Mouse (Mus musculus) brown adipose tissue, adult 24 weeks (tissue): ENCODE results near the gene Ndufa6. TPM values are rescaled to one million over a fixed set of nuclear protein-coding genes. Genes with fewer than 3 reads are reported as not detected.
"Not testable (repeated sequence)": the region's sequence is repeated elsewhere in the genome, so short reads cannot be mapped to it uniquely, and the experiment has no call there.

Experiments used
- H3K27ac ChIP-seq: fragments of 200-500 bp; replicated peaks from 2 replicates; pipeline ENCODE4 v1.5.1; 2012; ENCODE audit warnings: low read depth, mild to moderate bottlenecking, low read length
- H3K4me1 ChIP-seq: fragments of 200-500 bp; 2 replicates; pipeline ENCODE4 v1.6.1; 2012; ENCODE audit warnings: low read length, mixed read lengths; ENCODE audit not compliant: control insufficient read depth, insufficient read depth, insufficient read length
- H3K4me3 ChIP-seq: fragments of 200-500 bp; 2 replicates; pipeline ENCODE4 v1.5.1; 2012; ENCODE audit warnings: low read depth, mild to moderate bottlenecking, low read length, moderate library complexity; ENCODE audit not compliant: insufficient read depth
- polyA plus RNA-seq: library from polyadenylated mRNA; stranded (reverse); fragments of >200 nt; gene quantifications from 2 replicates; pipeline ENCODE4 v1.2.4, GENCODE M21; 2012; ENCODE audit not compliant: missing spikeins, insufficient read depth, insufficient read length

Gene Ndufa6
- polyA plus RNA-seq, 1 experiment: 2,100 TPM

- Histone ChIP-seq H3K4me3 (peak overlapping the region; percentile 9), H3K4me1 (peaks cover 22% of the 10 kb centered on the region), H3K27ac (peak overlapping the region; percentile 99)
Measured at GRCm38 (mm10) chr15:82376393-82377138, 22.4 kb upstream of the Ndufa6 start.

GRCm38 (mm10) chr15:82375855-82376254, 21.7 kb upstream of the Ndufa6 start:
- peaks cover 22% of the 10 kb centered on the region for H3K4me1 ChIP-seq
- H3K27ac ChIP-seq: peak overlapping the region; percentile 76
- H3K4me3 ChIP-seq: no peak overlapping the region

GRCm38 (mm10) chr15:82374437-82374836, 20.3 kb upstream of the Ndufa6 start:
- Histone ChIP-seq H3K27ac (no peak overlapping the region), H3K4me3 (no peak overlapping the region), H3K4me1 (peaks cover 26% of the 10 kb centered on the region)

- Histone ChIP-seq H3K4me3 (no peak overlapping the region), H3K4me1 (peaks cover 20% of the 10 kb centered on the region), H3K27ac (no peak overlapping the region)
Measured at GRCm38 (mm10) chr15:82372991-82373390, 18.9 kb upstream of the Ndufa6 start.

DNA sequence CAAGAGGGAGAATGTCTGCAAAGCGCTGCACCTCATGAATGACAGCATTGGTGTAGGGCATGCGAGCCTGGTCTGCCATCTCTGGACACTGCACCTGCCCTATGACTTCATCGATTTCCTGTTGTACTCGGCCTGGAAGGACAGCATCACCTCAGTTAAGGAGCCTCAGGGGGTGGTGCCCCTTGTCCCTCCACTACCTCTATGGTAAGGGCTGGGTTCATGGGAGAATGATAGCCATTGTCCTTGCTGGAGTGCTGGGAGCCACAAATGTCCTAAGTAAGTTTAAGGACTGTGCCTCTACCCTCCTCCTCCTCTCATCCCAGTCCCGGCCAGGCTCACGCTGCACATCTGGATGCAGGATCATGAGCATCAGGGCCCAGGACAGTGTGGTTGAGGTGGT, 18.3 kb upstream of the Ndufa6 start:
- Histone ChIP-seq H3K4me1 (peaks cover 15% of the 10 kb centered on the region), H3K4me3 (no peak overlapping the region), H3K27ac (no peak overlapping the region)

DNA sequence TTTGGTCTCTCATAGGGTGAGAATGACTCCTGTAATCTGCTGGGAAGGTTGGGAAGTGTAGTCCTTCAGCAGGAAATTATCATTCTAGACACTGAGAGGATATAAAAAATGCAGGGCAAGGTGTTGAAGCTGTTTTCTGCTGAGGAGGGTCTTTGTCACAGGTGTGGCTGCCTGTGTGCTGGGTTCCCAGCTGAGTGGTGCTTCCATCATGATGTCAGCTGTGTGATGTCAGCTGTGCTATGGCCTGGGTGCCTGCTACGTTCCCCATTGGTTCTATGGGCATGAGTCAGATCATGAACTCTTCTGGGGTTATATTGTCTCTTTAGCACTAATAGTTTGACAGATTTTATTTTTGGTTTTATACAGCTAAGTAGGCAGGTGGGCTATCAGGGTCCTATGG, 14.7 kb upstream of the Ndufa6 start:
- no peak overlapping the region for H3K4me3 ChIP-seq
- no peak overlapping the region for H3K27ac ChIP-seq
- peaks cover 3% of the 10 kb centered on the region for H3K4me1 ChIP-seq

GRCm38 (mm10) chr15:82368146-82368545, 14.0 kb upstream of the Ndufa6 start:
- no peak overlapping the region for H3K27ac ChIP-seq
- no peak overlapping the region for H3K4me3 ChIP-seq
- H3K4me1 ChIP-seq: peaks cover 3% of the 10 kb centered on the region

DNA sequence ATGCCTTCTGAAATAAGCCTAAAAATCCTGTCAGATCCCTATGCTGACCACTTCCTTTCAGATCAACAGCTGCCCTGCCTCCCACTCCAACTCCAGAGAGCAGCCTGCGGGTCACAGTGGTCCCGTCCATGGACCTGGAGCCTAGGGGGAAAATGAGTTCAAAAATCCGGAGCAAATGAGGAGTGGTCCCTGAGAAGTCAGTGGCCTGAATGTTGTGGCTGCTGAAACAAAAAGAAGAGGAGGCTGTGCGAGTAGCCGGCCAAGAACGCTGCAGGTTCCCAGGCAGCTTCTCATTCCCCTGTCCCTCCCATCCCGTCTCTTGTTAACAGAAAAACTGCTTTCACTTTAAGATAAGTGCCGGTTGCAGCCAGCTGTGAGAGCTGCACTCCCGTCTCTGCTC, 10.4 kb upstream of the Ndufa6 start:
- peak overlapping the region; percentile 88 for H3K27ac ChIP-seq
- H3K4me3 ChIP-seq: peak overlapping the region; percentile 64
- not testable (repeated sequence) for H3K4me1 ChIP-seq

- H3K4me1 ChIP-seq, H3K27ac ChIP-seq: not testable (repeated sequence)
Measured at GRCm38 (mm10) chr15:82363801-82364200, 9.7 kb upstream of the Ndufa6 start.

DNA sequence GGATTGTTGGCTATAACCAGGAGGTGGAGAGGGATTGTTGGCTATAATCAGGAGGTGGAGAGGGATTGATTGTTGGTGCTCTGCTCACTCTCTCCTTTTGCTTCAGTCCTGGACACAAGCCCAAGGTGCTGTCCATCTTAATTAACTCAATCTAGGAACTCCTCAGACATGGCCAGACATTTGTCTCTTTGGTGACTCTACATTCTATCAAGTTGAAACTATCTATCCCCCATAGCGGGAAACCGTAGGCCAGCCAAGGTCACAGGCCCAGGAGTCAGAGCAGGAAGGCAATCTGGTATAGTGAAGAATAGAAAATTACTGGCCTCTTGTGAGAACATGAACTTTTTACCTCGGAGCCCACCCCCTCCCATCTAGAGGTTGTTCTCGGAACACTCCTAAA, 8.1 kb upstream of the Ndufa6 start:
- H3K27ac ChIP-seq: peak overlapping the region; percentile 79
- no peak overlapping the region for H3K4me3 ChIP-seq
- peaks cover 14% of the 10 kb centered on the region for H3K4me1 ChIP-seq

More at GRCm38 (mm10) chr15:82363801-82364200, 9.7 kb upstream of the Ndufa6 start:
- not testable (repeated sequence) for H3K4me3 ChIP-seq

DNA sequence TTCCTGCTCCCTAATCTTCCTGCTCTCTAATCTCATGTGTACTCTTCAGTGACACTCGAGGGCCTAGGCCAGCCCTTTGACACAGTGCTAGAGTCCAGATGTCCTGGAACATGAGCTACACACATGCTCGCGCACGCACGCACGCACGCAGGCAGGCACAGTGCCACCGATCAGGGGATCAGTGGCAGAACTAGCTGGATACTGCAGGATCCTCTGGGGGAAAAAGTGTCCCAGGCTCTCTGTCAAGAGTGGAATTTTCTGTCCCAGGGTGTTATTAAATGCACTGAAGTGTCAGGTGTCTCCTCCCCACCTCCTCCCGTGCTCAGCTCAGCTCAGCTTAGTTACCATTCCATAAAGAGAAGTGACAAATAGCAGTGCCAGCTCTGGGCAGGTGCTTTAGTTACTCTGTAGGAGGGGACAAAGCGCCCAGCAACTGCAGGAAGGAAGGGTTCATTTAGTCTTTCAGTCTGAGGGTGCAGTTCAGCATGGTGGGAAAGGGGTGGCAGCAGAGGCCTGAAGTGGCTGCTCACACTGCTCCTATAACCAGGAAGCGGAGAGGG, 7.4 kb upstream of the Ndufa6 start:
- Histone ChIP-seq H3K4me3 (no peak overlapping the region), H3K27ac (peak overlapping the region; percentile 28)

DNA sequence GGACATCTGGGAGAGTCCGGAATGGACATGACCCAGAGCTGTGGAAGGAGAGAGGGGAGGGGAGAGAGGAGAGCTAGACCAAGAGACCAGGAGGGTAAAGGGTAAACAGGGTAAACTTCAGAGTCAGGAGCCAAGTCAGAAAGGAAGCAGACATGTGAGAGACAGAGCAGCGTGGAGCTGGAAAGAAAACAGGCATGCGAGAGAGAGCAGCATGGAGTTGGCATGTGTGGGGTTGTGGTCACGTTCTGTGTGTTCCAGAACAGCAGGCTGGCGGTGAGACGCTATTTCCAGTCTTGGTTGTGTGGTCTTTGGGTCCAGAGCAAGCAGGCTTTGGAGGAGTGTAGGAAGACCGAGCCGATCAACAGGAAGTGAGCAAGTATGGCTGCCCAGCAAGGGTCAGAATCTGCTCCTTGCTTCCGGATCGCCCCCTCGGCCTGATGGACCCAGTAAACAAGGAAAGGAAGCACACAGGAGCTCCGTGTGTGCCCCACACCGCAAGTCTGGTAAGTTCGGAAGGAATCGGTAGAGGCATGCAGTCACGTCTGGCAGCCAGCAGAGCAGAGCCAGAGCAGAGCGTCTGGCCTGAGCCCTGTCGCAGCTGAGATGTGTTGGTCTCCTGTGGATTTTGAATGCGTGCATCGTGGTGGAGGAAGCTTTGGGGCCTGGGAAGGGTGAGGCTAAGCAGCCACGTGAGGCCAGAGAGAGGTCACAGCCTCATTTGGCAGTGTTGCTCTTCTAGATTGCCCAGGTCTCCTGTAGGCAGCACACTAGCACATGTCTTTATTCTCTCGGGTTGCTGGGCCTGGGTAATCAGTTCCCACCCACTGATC, 4.5 kb upstream of the Ndufa6 start:
- Histone ChIP-seq H3K4me3 (peak overlapping the region; percentile 37), H3K27ac (peak overlapping the region; percentile 74), H3K4me1 (peaks cover 14% of the 10 kb centered on the region)

More for the DNA sequence above, 7.4 kb upstream of the Ndufa6 start:
- peaks cover 14% of the 10 kb centered on the region for H3K4me1 ChIP-seq

DNA sequence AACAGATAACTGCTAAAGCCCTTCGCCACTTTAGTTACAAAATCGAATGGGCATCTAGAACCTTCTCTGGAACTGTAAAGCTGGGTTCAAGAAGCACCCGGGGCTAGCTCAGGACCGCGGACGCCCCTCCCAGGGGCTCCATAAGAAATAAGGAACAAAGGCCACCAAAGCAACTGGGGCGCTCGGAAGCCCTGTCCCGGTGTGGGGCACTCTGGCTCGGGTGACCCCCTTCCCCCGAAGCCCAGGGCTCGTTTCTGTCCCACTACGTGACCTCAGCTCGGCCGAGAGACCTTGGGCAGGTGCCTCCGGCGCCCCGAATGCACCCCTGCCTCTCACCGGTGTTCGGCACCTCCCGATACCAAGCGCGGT, 393 bp downstream of the Ndufa6 start:
- peaks cover 5% of the 10 kb centered on the region for H3K4me1 ChIP-seq
- peak overlapping the region; percentile 86 for H3K4me3 ChIP-seq
- peak overlapping the region; percentile 95 for H3K27ac ChIP-seq

DNA sequence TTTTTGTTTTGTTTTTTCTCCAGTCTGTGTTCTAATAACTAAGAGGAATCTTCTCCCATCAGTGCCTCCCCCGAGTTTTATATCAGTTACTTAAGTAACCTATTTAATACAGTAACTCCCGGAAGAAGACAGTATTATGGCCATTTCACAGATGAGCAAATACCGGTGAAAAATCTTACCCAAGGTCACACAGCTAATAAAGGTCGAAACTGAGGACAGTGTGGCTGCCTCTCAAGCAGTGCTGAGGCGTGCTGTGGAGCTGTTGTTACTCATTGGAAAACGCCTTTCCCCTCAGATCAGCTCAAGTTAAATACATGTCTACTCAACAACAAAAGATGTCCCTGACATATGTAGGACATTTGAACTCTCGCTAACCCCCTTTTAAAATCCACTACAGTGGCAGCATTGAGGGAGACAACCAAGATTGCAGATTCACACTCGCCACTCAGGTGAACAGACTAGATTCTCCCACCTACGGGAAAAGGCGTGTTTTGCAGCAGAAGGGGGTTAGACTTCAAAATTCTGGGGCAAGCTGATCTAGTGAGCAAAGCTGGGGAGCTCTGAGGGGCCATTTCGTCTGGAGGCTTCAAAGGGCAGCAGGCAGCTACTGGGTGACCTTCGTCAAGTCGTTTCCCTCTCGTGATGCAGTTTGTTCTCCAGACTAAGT, 911 bp downstream of the Ndufa6 start:
- Histone ChIP-seq H3K27ac (peak overlapping the region; percentile 95), H3K4me3 (peak overlapping the region; percentile 86), H3K4me1 (no peaks in the 10 kb centered on the region; the same call in 1 of the 2 replicates)

- H3K4me1 ChIP-seq: peaks cover 8% of the 10 kb centered on the region
- H3K27ac ChIP-seq: 0 out of 2 replicates have a peak overlapping the region, but pooled peaks have one; percentile 10
- H3K4me3 ChIP-seq: no peak overlapping the region
Measured at GRCm38 (mm10) chr15:82351480-82351879, 2.6 kb downstream of the Ndufa6 start.
